Mouse (Mus musculus) ES-E14 (cell line): ENCODE data around the gene Inip. TPM values are rescaled to one million over a fixed set of nuclear protein-coding genes. Genes with fewer than 3 reads are reported as not detected.

Experiments
- DNase-seq: peaks from one replicate; pipeline ENCODE4 v3.0.0-alpha.2; 2013; ENCODE audit warnings: low read depth, low spot score
- H3K27ac ChIP-seq: 2 replicates; pipeline ENCODE4 v1.5.1; 2012; ENCODE audit warnings: low read depth, mild to moderate bottlenecking, low read length, moderate library complexity, mixed read lengths; ENCODE audit not compliant: poor library complexity, insufficient read depth, severe bottlenecking
- H3K36me3 ChIP-seq: 2 replicates; pipeline ENCODE4 v1.6.1; 2012; ENCODE audit warnings: mild to moderate bottlenecking, low read length, moderate library complexity, mixed read lengths; ENCODE audit not compliant: control insufficient read depth, poor library complexity, insufficient read depth, severe bottlenecking
- H3K4me1 ChIP-seq, 2 experiments: fragments of 150-350 bp in 1 of 2; sonication (generic) in 1 of 2; 2 replicates each; pipeline ENCODE4 v1.6.1; 2012; ENCODE audit warnings: low read length in 2 of 2, mild to moderate bottlenecking in 1 of 2, mixed read lengths in 1 of 2; ENCODE audit not compliant: control insufficient read depth in 2 of 2, insufficient read depth in 2 of 2, poor library complexity in 1 of 2
- H3K4me3 ChIP-seq, 2 experiments: fragments of 150-350 bp in 1 of 2; sonication (generic) in 1 of 2; 2 replicates each; pipeline ENCODE4 v1.5.1; 2012; ENCODE audit warnings: low read length in 2 of 2, low read depth in 1 of 2, mild to moderate bottlenecking in 1 of 2, mixed read lengths in 1 of 2; ENCODE audit not compliant: insufficient read depth in 1 of 2, poor library complexity in 1 of 2, severe bottlenecking in 1 of 2
- H3K9ac ChIP-seq: 2 replicates; pipeline ENCODE4 v1.6.1; 2012; ENCODE audit warnings: low read depth, mild to moderate bottlenecking, low read length, mixed read lengths; ENCODE audit not compliant: poor library complexity, insufficient read depth, severe bottlenecking
- H3K9me3 ChIP-seq: fragments of 150-350 bp; sonication (generic); 2 replicates; pipeline ENCODE4 v1.6.1; 2012; ENCODE audit warnings: low read depth, mild to moderate bottlenecking, low read length; ENCODE audit not compliant: control insufficient read depth, insufficient read depth
- CHD2 ChIP-seq: IDR thresholded peaks from 2 replicates; pipeline ENCODE4 v1.6.1; 2014; ENCODE audit warnings: mild to moderate bottlenecking, low read depth, low read length, inconsistent platforms
- HCFC1 ChIP-seq: IDR thresholded peaks from 2 replicates; pipeline ENCODE4 v1.6.1; 2012; ENCODE audit warnings: low read length, inconsistent platforms, borderline replicate concordance; ENCODE audit not compliant: insufficient read depth
- MAFK ChIP-seq: IDR thresholded peaks from 2 replicates; pipeline ENCODE4 v1.6.1; 2014; ENCODE audit warnings: mild to moderate bottlenecking, low read depth, low read length, inconsistent platforms; ENCODE audit not compliant: insufficient read depth
- ZC3H11A ChIP-seq: IDR thresholded peaks from 2 replicates; pipeline ENCODE4 v1.6.1; 2012; ENCODE audit warnings: low read depth, mild to moderate bottlenecking, inconsistent platforms, low read length, borderline replicate concordance
- ZNF384 ChIP-seq: IDR thresholded peaks from 2 replicates; pipeline ENCODE4 v1.6.1; 2012; ENCODE audit warnings: low read depth, low read length, inconsistent platforms
- in situ Hi-C, 2 experiments: fragments of 600-800 bp; cut with MboI; formaldehyde crosslinking; loops; one replicate each; pipeline ENCODE4 v1.15.1; 2025; ENCODE audit warnings: low sequenced_read_pairs in 2 of 2, inconsistent platforms in 1 of 2; ENCODE audit not compliant: unreplicated experiment in 2 of 2
- total RNA-seq: library from RNA; depleted of rRNA; stranded (reverse); fragments of 300-350 nt; gene quantifications from 2 replicates; pipeline ENCODE4 v1.2.3, GENCODE M21; 2012

The Inip gene
- total RNA-seq, 1 experiment, result 31.5 TPM

GRCm38 (mm10) chr4:59757452-59758435, 43.6 kb downstream of the Inip start:
- no peak overlapping the region for H3K9ac ChIP-seq
- no peaks in the 10 kb centered on the region for H3K36me3 ChIP-seq
- no peak for DNase-seq
- H3K4me3 ChIP-seq, result no peak overlapping the region
- no peaks in the 10 kb centered on the region for H3K9me3 ChIP-seq
- in situ Hi-C loops, result no loop called here
- H3K4me1 ChIP-seq, result no peaks in the 10 kb centered on the region
- no peak overlapping the region for H3K27ac ChIP-seq
- no peak for TF ChIP-seq ZC3H11A
- TF ChIP-seq CHD2, result no peak
- TF ChIP-seq HCFC1, result no peak

- Histone ChIP-seq H3K4me3 (no peak overlapping the region), H3K9me3 (no peaks in the 10 kb centered on the region), H3K9ac (no peak overlapping the region), H3K27ac (no peak overlapping the region), H3K4me1 (no peaks in the 10 kb centered on the region), H3K36me3 (no peaks in the 10 kb centered on the region; the same call in 1 of the 2 replicates)
- DNase-seq, result no peak
- TF ChIP-seq ZC3H11A, result no peak
- no peak for TF ChIP-seq MAFK
- no peak for TF ChIP-seq CHD2
- no peak for TF ChIP-seq ZNF384
- TF ChIP-seq HCFC1, result no peak
- in situ Hi-C loops, result no loop called here
These were observed 44.9 kb downstream of the Inip start for GRCm38 (mm10) chr4:59756332-59757082.

DNA sequence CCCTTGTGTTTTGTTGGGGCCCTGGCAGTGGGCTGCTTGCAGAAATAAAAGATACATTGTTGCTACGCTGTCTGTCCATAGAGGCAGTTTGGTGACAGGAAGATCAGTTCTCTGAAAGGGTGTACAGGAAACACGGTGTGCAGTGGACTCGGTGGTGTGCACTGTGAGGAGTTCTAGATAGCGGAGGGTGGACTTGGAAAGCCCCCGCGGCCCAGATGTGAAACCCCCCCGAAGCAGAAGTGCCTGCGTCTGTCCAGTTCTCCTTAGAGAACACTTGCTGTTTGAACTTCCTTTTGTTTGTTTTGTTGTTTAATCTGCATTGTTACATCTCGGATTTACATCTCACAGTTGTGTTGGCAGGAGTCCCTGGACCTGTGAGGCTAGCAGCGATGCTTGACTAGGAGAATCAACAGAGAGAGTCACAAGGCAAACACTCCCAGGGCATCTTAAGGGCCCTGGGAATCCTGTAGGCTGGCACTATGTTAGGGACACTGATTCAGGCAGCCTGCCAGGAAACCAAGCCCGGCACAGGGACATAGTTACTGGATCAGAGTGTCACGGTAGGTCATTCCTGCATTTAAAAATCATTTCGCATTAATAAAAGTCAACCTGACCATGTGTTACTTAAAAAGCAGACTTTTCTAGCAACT, 47.8 kb downstream of the Inip start:
- no peak for DNase-seq
- Histone ChIP-seq H3K4me3 (no peak overlapping the region), H3K27ac (no peak overlapping the region), H3K9me3 (no peaks in the 10 kb centered on the region; the same call in 1 of the 2 replicates), H3K4me1 (no peaks in the 10 kb centered on the region), H3K9ac (no peak overlapping the region), H3K36me3 (no peaks in the 10 kb centered on the region; the same call in 1 of the 2 replicates)
- TF ChIP-seq MAFK (no peak), ZC3H11A (no peak), ZNF384 (no peak), CHD2 (no peak)
- in situ Hi-C loops, result no loop called here

DNA sequence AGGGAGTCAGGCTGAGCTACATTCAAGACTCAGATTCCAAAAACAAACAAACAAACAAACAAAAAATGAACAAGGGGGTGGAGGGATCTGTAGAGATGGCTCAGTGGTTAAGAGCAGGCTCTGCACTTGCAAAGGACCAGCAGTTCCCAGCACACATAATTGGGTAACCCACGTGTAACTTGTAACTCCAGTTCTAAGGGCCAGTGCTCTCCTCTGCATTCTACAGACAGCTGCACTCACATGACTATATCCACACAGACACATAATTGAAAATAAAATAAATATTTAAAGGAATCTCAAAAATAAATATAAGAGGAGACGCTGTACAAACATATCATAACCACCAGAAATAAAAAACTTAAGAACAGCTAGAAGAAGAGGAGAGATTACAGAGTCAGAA, 61.5 kb downstream of the Inip start:
- Histone ChIP-seq H3K9ac (no peak overlapping the region), H3K27ac (no peak overlapping the region), H3K4me1 (no peaks in the 10 kb centered on the region), H3K9me3 (no peaks in the 10 kb centered on the region), H3K4me3 (no peak overlapping the region), H3K36me3 (no peaks in the 10 kb centered on the region)
- no peak for DNase-seq
- TF ChIP-seq ZNF384 (no peak), ZC3H11A (no peak), HCFC1 (no peak), CHD2 (no peak), MAFK (no peak)
- in situ Hi-C loops, result no loop called here
